Mouse (Mus musculus) right cerebral cortex, postnatal 14 days (tissue): ENCODE data around the gene Tmc2.

Source experiments
- DNase-seq: peaks from one replicate; pipeline ENCODE4 v3.0.0; 2022

The Tmc2 gene

DNA sequence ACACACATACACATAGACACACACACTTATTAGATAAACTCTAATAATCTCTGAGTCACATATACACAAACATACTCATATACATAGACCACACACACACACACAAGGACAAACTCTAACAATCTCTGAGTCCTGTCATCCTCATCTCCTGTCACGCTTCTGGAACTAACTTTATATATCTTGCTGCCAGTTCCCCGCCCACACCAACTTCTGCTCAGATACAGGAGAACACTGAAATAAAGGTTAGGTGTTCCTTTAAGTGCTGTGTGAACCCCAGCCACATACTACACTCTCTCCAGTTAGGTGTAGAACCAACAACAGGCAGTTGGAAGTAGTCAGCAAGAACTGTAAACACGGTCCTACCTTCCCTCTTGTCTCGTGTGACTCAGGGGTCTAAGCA lies 65.8 kb downstream of the Tmc2 start:
- DNase-seq = no peak

DNA sequence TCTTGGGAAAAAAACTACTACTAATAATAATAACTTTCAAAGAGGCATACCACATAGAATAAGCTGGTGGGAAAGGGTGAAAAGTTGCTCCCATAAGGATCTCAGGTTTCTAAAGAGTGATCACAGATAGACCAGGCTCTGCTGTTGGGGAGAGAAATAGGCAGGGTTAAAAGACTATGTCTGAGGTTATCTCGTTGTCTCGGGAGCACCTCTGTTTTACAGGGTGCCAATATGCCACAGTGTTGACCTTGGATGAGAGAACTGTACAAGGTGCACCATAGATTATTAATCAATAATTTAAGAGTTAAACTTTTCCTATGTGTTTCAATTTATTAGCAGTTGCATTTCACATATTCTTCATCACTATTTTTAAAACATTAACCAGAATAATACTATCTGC lies 66.9 kb downstream of the Tmc2 start:
- no peak for DNase-seq

DNA sequence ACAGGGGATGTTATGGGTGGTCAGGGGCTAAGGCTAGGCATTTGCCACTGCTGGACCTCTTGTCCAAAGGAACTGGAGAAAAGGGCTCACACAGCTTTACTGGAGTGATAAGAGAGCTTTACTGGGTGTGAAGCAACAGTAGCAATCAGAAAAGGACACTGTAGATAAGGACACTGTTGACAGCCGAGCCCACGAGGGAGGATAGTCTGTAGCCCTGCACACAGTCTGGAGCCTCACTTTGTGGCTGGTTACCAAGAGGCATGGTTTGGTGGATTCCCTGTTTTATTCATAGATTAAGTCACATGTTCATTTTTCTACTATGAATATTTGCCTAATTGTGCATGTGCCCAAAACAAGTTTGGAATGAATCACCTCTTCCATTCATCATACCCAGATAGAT lies 67.4 kb downstream of the Tmc2 start:
- DNase-seq = no peak

DNA sequence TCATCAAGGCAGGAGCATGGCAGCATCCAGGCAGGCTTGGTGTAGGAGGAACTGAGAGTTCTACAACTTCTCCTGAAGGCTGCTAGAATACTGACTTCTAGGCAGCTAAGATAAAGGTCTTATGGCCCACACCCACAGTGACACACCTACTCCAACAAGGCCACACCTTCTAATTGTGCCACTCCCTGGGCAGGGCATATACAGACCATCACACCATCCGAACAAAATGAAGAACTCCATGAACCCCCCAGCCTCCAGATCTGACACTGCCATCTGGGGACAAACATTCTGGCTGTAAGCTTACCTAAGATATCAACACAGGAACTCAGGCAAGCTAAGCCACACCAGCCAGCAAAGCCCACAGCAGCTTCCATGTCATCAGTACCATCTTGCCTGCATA lies 70.5 kb downstream of the Tmc2 start:
- DNase-seq = no peak

DNA sequence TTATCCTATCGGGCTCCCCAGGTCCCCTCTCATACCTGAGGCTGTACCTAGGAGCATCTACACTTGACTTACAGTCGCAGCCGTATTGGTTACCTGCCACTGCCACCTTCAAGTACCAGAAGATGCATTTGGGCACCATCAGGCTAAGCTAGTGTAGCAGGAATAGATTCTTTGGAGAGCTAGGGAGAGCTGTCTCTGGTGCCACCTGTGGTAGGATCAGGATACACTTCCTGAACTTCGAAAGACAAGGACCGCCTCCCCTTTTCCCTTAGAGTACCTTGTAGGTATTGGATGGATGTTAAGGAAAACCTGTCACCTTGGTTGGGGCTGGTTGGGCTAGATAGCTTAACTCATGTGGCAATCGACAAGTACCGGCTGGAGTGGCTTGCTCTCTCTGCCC lies 73.1 kb downstream of the Tmc2 start:
- DNase-seq = no peak

DNA sequence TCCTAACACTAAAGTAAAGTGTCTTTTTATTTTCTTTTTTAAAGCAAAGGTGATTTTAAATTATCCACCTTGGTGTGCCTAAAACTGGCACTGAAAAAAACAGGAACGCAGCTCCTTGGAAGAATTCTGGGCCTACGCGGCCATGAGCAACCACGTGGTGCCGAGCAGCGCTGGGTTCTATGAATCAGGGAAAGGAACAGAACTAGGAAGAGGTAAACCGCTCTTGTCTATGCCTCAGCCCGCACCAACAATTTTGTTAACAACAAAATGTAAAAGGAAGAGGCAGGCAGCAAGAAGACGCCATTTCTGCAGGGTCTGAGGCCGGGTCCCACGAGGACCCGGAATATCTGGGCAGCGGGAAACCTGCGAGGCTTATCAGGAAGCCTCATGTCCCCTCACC lies 78.7 kb downstream of the Tmc2 start:
- no peak for DNase-seq

DNA sequence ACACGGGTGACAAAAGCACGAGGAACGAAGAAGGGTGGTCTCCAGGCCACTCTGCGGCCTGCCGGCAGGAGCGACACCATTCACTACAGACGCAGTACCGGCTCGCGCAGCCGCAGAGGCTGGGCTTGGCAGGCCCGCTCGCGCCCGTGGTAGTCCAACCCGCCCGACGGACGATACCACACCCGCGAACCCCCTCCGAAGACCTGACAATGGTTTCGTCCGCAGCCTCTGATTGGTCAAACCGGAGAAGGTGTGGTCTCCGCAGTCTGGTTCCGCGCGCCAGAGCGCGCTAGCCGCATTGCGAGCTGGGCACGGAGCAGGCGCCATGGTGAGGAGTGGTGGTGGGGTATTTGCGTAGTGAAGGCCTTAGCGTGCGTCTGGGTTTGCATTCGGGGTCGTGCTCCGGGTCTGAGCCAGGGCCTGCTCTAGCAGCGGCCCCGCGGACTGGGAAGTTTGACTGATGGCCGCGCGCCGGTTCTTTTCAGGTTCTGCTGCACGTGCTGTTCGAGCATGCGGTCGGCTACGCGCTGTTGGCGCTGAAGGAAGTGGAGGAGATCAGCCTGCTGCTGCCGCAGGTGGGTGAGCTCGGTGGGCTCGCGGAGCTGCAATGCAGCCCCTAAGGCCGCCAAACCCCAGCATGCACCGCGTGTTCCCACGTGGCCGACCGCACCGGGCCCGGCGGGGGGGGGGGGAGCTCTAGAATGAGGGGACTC lies 79.3 kb downstream of the Tmc2 start, which contains the start of gene Nop56:
Gene Nop56 (plus strand): TSS at position 282 of the 713 bp plus-strand sequence.
- DNase-seq = peak; percentile 98

DNA sequence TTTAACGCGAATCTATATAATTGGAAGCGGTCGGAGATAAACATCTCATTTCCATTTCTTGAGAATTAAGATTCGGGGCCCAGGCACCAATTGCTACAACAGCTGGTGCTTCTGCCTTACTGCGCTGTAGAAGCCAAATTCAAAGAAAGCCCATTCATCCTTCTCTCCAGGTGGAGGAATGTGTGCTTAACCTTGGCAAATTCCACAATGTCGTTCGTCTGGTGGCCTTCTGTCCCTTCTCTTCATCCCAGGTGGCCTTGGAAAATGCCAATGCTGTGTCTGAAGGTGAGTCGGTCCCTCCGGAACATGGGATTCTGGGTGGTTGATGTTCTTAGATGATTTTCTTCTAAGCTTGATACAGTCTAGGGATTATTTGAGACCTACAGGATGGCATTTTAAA lies 79.9 kb downstream of the Tmc2 start:
- DNase-seq = no peak

DNA sequence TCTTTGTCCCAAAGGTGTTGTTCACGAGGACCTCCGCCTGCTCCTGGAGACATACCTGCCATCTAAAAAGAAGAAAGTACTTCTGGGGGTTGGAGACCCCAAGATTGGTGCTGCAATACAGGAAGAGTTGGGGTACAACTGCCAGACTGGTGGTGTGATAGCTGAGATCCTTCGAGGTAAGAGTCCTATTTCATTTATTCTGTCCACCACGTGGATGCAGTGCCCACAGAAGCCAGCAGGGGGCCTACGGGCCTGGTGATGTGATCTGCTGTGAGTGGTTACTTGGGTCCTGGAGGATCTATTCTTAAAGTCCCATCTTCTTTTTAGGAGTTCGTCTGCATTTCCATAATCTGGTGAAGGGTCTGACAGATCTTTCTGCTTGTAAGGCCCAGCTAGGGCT lies 80.7 kb downstream of the Tmc2 start:
- peak; percentile 73 for DNase-seq

DNA sequence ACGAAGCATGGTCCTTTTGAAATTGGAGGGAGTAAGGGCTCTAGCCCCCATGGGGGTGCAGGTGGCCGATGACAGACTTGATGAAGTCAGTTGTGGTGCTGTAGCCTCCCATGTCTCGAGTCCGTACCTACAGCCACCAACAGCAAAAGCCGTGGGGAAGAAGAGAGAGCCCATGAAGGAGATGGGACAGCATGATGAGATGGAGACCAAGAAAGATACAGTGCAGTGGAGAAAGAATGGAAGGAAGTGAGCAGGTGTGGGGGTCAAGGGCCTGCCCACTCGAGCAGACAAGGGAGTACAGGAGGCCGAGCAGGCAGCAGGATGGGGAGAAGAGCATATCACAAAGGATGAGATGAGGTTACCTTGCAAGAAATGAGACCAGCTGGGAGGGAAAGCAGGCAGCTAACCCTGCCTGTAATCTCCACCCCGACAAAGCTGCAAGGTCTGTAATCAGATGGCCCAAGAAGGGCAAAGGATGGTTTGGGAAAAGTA lies 84.7 kb downstream of the Tmc2 start:
- DNase-seq = no peak

DNA sequence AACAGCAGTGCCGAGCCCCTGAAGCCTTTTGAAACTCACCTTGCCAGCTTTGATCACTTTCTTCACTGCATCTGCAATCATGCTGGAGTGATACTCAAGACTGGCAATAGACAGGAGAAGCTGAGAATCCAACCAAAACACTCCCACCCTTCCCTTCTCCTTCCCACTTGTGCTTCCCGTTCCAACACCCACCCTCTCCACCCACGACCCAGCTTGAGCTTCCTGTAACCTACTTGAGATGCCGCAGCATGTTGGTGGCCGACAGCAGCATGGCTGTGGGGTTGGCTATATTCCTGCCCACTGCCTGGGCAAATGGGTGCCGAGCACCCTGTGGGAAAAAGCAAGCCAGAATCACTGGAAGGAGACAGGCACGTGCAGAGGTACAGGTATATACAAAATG lies 85.2 kb downstream of the Tmc2 start:
- DNase-seq = no peak

DNA sequence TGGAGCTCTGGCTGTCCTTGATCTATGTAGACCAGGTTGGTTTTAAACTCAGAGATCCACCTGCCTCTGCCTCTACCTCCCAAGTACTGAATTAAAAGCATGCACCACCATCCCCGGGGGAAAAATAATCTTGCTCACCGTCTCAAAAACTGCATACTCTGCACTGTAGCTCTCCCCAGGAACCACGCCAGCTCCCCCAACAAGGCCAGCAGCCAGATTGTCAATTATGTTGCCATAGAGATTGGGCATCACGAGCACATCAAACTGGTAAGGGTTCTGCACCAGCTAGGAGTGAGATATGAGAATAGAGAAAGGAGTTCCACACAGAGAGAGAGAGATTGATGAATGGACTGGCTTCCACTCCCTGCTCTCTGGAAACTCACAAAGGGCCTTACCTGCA lies 85.8 kb downstream of the Tmc2 start:
- DNase-seq = no peak

DNA sequence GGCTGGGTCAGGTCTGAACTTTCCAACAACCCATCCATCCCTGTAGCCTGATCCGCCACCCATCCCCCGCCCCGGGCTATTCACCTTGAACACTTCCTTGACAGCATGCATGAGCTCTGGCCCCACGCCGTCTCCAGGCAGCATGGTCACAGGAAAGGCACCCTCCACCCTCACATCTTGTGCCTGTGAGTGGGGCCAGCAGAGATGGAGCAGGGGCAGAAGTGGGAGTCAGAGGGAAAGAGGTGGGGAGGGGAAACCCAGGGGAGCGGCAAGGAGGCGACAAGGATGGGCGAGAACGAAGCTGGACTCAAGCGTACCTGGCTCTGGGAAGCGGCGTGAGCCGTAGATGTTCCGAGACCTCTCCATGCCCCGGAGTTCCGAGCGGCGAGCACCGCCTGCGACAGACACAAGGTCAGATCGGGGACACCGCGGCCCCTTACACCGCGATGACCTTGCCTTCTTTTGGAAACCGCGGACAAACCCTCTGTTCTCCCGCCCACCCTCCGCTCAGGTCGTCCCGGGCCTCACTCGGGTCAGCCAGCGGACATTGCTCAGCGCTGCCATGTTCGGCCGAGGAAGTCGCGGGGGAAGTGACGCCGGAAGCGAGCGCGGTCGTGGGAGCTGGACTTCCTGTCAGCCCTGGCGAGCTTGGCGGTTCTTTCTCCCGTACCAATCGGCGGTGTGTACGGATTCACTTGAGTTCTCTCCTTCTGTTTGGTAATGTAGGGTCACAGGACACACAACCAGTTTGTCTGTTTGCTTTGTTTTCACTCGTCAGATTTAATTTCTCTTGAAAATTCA lies 89.1 kb downstream of the Tmc2 start, which contains the start of gene Idh3b:
Gene Idh3b (minus strand): TSS at position 694 of the 801 bp plus-strand sequence.
- peak; percentile 90 for DNase-seq

DNA sequence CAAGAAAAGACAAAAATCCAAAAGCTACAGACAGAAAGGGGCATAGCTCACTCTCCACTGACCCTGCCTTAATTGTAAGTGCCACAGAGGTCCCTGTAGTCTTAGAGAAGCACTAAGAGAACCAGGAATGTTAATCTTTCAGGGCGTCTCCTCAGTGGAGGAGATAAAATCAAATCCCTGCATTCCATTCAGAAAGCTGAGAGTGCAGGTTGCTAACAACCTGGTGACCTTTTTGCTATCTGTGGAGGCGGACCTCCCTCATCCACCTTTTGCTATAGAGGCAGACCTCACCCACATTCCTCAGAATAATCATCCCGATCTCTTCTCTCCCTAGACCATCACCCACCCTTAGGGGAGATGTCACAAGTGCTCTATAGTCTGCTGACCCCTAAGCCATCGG lies 94.1 kb downstream of the Tmc2 start:
- DNase-seq = no peak

DNA sequence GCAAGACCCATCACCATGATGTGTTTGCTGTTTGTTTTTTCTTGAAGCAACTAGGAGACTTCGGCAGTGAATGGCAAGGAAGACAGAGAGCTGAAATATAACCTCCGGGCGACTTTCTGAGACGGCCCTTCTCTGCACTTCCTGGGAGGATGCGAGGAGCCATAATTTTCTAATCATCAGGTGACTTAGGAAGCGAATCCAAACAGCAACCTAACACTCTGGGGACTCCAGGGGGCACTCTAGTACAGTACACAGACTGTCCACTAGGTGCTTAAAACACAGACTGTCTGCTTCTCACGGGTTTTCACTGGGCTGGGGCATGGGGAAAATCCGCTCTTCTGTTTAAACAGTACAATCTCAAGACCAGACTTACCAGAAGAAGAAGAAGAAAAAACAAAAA lies 96.4 kb downstream of the Tmc2 start:
- peak; percentile 71 for DNase-seq

DNA sequence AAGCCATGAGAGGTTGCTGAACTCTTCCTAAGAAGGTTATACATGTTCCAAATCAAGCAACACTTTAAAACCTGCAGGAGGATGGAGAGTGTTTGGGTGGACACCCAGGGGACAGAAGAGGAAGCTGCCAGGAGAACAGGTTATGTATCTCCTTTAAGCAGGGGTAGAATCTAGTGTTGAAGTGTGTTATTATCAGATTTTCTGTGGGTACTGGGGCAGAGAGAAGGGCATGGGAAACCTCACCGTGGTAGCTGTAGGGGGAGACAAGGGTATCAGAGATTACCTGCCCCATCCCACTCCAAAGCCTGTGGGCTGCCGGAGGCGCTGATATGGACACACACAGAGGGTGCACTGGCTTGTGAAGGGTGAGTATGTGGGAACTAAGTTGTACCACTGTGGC lies 98.0 kb downstream of the Tmc2 start:
- no peak for DNase-seq

DNA sequence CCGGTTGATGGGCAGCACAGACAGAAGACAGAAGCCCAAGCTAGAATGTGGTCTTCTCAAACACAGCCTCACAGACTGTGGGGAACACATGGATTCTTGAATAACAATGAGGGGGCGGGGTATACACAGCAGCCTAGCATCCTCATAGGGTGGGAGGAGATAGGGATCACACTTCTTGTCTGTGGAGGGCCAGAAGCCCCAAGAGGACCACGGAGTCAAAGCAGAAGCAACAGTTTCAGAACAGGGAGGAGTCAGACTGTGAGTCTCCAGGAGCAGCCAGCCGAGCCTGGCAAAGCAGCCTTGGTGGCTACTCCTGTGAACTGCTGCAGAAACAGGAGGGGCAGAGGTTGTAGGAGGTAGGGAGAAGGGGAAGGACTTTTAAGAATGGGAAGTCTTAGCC lies 98.5 kb downstream of the Tmc2 start:
- DNase-seq = no peak

DNA sequence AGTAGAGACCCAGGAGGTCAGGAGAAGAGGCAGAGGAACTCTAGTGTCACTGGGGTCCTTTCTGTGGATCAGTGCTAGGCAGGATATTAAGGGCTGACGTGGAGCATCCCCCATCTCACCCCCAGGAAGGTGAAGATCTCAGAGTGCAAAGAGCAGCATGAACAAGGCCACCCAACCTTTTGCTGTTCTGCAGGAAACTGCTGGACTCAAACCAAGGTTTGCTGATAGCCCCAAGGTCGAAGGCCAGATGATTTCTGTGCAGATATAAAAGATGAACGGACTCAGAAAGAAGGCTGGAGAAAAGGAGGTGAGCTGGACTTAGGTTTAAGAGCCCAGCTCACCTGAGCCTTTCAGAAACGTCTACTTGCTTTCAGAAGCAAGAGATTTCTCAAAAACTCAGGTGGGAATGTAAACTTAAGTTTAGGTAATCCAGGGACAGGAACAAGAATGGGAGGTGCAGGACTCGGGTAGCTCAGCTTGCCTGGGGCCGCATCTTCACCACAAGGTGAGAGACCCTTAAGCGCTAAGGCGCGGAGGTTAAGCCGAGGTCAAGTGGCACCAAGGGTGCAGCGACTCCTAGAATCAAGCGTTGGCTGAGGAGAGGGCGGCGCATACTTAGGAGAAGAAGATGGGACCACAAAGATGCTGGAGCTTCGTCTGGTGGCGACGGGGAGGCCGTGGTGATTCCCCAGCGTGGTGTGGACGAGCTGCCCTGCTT lies 99.4 kb downstream of the Tmc2 start:
- DNase-seq = no peak

DNA sequence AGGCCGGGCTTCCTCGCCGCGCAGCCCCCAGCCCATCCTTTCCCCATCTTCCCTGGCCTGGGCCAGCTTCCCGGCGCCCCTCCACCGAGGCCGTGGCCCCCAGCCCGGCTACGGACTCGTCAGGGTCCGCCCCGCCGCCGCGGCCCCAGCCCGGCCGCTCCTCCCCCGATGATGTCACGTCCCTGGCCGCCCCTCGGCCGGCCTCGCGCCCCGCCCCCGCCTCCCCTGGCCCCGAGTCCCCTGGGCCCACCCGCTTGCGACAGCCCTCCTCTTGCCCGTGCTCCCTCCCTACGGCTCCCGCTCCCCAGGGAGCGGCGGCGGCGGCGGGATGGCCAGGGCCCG lies 99.9 kb downstream of the Tmc2 start, which contains the start of gene Ebf4:
Gene Ebf4 (plus strand): TSS at position 234 of the 342 bp plus-strand sequence.
- DNase-seq = peak; percentile 54

DNA sequence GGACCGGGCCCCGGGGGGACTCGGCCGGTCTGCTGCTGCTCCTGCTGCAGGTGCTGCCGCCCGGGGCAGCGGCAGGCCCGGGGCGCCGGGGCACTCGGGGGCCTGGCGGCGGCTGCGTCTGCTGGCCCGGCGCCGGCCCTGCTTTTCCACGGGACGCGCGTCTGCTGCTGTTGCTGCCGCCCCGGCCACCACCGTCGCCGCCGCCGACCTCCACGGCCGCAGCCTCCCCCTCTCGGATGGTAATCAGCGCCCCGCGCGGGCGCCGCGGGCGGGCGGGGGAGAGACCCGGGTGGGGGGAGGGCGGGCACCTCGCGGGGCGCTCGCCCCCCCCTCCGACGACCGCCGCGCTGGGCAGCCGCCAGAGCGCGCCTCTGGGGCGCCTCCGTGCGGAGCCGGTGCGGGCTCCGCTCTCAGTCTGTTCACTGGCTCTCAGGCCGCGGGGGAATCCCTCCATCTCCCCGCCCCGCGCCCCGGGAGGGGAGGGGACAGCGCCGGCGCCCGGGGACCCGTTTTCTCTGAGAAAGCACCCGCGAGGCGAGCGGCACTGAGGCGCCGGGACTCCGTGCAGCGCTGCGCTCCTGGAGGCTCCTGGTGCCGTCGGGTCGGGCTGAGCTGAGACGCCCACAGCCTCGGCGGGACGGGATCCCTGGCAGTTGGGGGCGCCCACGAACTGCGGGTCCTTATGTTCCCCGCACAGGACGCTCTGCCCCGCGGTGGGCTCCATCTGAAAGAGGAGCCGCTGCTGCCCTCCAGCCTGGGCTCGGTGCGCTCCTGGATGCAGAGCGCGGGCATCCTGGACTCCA lies 100.5 kb downstream of the Tmc2 start:
- peak; percentile 50 for DNase-seq

DNA sequence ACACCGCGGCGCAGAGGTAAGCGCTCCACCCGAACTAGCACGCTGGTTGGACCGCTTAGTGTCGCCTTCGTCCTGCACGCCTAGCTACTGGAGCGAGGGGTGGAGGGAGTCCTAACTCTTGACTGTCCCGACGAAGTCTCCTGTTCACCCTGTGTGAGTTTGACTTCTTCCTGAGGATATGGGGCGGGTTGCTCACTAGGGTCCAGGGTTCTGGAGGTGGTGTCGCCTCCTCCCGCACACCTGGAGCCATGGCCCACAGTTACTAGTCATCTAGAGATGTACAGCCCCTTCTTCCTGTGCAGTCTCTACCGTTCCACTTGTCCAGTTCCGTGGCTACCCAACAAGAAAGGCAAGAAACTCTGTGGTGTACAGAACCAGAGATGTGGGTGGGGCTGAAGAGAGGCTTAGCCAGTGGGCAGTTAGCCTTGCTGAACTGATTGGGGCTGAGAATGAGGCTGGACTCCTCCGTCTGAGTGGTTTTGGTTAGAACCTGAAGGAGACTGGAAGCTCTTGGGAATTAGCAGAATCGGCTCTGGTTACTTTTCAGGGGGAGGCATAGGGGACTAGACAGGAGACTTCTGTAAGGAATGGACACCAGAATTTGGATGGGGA lies 101.2 kb downstream of the Tmc2 start:
- no peak for DNase-seq

DNA sequence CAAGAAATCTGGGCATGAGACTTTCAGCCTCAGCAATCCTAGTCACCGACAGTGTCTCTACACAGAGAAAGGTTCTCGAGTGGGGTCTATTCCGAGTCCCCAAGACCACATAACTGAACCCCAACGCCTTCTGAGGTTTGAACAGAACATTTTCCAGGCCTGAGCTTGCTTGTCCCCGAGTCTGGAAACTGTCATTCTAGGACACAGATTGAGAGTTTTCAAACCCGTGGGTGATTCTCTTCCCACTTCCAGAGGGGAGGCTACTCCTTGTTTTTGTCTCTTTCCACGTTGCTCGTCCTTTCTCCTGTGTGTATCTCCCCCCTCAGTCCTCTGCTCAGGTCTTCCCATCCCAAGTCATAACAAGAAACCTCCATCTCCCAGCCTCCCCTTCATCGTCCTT lies 102.6 kb downstream of the Tmc2 start:
- DNase-seq = no peak
